Mouse (Mus musculus) kidney, embryonic 16.5 days (tissue): ENCODE results near the gene 4930402H24Rik. TPM values are rescaled to one million over a fixed set of nuclear protein-coding genes. Genes with fewer than 3 reads are reported as not detected.

Source experiments
- ATAC-seq: fragments of 200-750 bp; cut with Nextera tagmentation; 2 replicates; pipeline ENCODE4 v1.8.0; 2017; ENCODE audit warnings: moderate TSS enrichment; ENCODE audit not compliant: low FRiP score, low TSS enrichment
- H3K27ac ChIP-seq: fragments of 300-500 bp; sonication (generic); 2 replicates; pipeline ENCODE4 v1.5.1; 2014; ENCODE audit warnings: low read length
- H3K27me3 ChIP-seq: fragments of 300-500 bp; sonication (generic); 2 replicates; pipeline ENCODE4 v1.6.1; 2014; ENCODE audit warnings: low read length, control low read depth, mixed read lengths; ENCODE audit not compliant: insufficient read depth
- H3K36me3 ChIP-seq: fragments of 300-500 bp; sonication (generic); 2 replicates; pipeline ENCODE4 v1.6.1; 2014; ENCODE audit warnings: low read length, control low read depth, mixed read lengths; ENCODE audit not compliant: insufficient read depth
- H3K4me1 ChIP-seq: fragments of 300-500 bp; sonication (generic); 2 replicates; pipeline ENCODE4 v1.6.1; 2014; ENCODE audit warnings: low read length, control low read depth, mixed read lengths; ENCODE audit not compliant: insufficient read depth
- H3K4me2 ChIP-seq: fragments of 300-500 bp; sonication (generic); replicated peaks from 2 replicates; pipeline ENCODE4 v1.6.1; 2014; ENCODE audit warnings: low read depth, low read length
- H3K4me3 ChIP-seq: fragments of 300-500 bp; sonication (generic); 2 replicates; pipeline ENCODE4 v1.5.1; 2014; ENCODE audit warnings: mild to moderate bottlenecking, low read length
- H3K9ac ChIP-seq: fragments of 300-500 bp; sonication (generic); replicated peaks from 2 replicates; pipeline ENCODE4 v1.6.1; 2014; ENCODE audit warnings: low read length
- H3K9me3 ChIP-seq: fragments of 300-500 bp; sonication (generic); 2 replicates; pipeline ENCODE4 v1.6.1; 2016; ENCODE audit warnings: low read length, control low read depth
- WGBS: fragments of 180-500 bp; shearing (Covaris S2); extraction: QIAGEN DNeasy Blood & Tissue Kit; methylation state at CpG from one replicate; pipeline ENCODE4 v1.1.7; 2014; 5-methylcytosine and 5-hydroxymethylcytosine counted together
- polyA plus RNA-seq: library from polyadenylated mRNA; unstranded; fragments of >200 nt; fragmentation: Nextera tagmentation; extraction: Ambion mirVana; gene quantifications from 2 replicates; pipeline ENCODE4 v1.2.1, GENCODE M21; 2015

4930402H24Rik gene
- polyA plus RNA-seq, 1 experiment from 2014 or later = 35.8 TPM

GRCm38 (mm10) chr2:130730746-130731145, 175.5 kb downstream of the 4930402H24Rik start:
- no peak overlapping the region for H3K9ac ChIP-seq
- no peak overlapping the region for H3K4me2 ChIP-seq
- H3K36me3 ChIP-seq = peaks cover 56% of the 10 kb centered on the region
- H3K27ac ChIP-seq = no peak overlapping the region
- WGBS = 83% methylated on average over 9 of the region's 9 CpGs
- no peak overlapping the region for H3K4me3 ChIP-seq
- no peak for ATAC-seq
- no peaks in the 10 kb centered on the region for H3K4me1 ChIP-seq
- no peaks in the 10 kb centered on the region for H3K9me3 ChIP-seq
- H3K27me3 ChIP-seq = no peaks in the 10 kb centered on the region

GRCm38 (mm10) chr2:130728906-130729585, 177.2 kb downstream of the 4930402H24Rik start:
- H3K9me3 ChIP-seq = no peaks in the 10 kb centered on the region
- ATAC-seq = no peak
- no peak overlapping the region for H3K4me3 ChIP-seq
- no peak overlapping the region for H3K9ac ChIP-seq
- H3K4me2 ChIP-seq = no peak overlapping the region
- H3K4me1 ChIP-seq = no peaks in the 10 kb centered on the region
- H3K36me3 ChIP-seq = peaks cover 56% of the 10 kb centered on the region
- WGBS = 98% methylated on average over 2 of the region's 2 CpGs
- no peak overlapping the region for H3K27ac ChIP-seq
- no peaks in the 10 kb centered on the region for H3K27me3 ChIP-seq

GRCm38 (mm10) chr2:130727752-130728151, 178.5 kb downstream of the 4930402H24Rik start:
- peaks cover 60% of the 10 kb centered on the region for H3K36me3 ChIP-seq
- ATAC-seq = no peak
- H3K27me3 ChIP-seq = no peaks in the 10 kb centered on the region
- H3K4me2 ChIP-seq = no peak overlapping the region
- no peaks in the 10 kb centered on the region for H3K4me1 ChIP-seq
- WGBS = 81% methylated on average over 1 of the region's 1 CpGs
- no peaks in the 10 kb centered on the region for H3K9me3 ChIP-seq
- H3K4me3 ChIP-seq = no peak overlapping the region
- H3K27ac ChIP-seq = no peak overlapping the region
- H3K9ac ChIP-seq = no peak overlapping the region

- no peaks in the 10 kb centered on the region for H3K4me1 ChIP-seq
- H3K4me2 ChIP-seq = no peak overlapping the region
- no peaks in the 10 kb centered on the region for H3K9me3 ChIP-seq
- H3K9ac ChIP-seq = no peak overlapping the region
- 84% methylated on average over 4 of the region's 4 CpGs for WGBS
- no peaks in the 10 kb centered on the region for H3K27me3 ChIP-seq
- no peak overlapping the region for H3K4me3 ChIP-seq
- peaks cover 54% of the 10 kb centered on the region for H3K36me3 ChIP-seq
- ATAC-seq = no peak
- H3K27ac ChIP-seq = no peak overlapping the region
These were observed 181.8 kb downstream of the 4930402H24Rik start for GRCm38 (mm10) chr2:130724369-130724768.

GRCm38 (mm10) chr2:130717951-130718350, 188.3 kb downstream of the 4930402H24Rik start:
- no peaks in the 10 kb centered on the region for H3K9me3 ChIP-seq
- H3K27ac ChIP-seq = no peak overlapping the region
- H3K27me3 ChIP-seq = no peaks in the 10 kb centered on the region
- H3K9ac ChIP-seq = no peak overlapping the region
- WGBS = 68% methylated on average over 6 of the region's 6 CpGs
- no peaks in the 10 kb centered on the region for H3K4me1 ChIP-seq
- no peak overlapping the region for H3K4me2 ChIP-seq
- no peak for ATAC-seq
- no peak overlapping the region for H3K4me3 ChIP-seq
- H3K36me3 ChIP-seq = peaks cover 29% of the 10 kb centered on the region

- H3K27me3 ChIP-seq = no peaks in the 10 kb centered on the region
- H3K4me3 ChIP-seq = no peak overlapping the region
- no peak overlapping the region for H3K4me2 ChIP-seq
- WGBS = 60% methylated on average over 10 of the region's 10 CpGs
- no peak overlapping the region for H3K9ac ChIP-seq
- ATAC-seq = no peak
- H3K27ac ChIP-seq = no peak overlapping the region
- peaks cover 7% of the 10 kb centered on the region; the same call in 1 of the 2 replicates for H3K4me1 ChIP-seq
- H3K9me3 ChIP-seq = no peaks in the 10 kb centered on the region
- peaks cover 8% of the 10 kb centered on the region for H3K36me3 ChIP-seq
These were observed 199.1 kb downstream of the 4930402H24Rik start for GRCm38 (mm10) chr2:130707057-130707456.

- ATAC-seq = no peak
These were observed 199.6 kb downstream of the 4930402H24Rik start for GRCm38 (mm10) chr2:130706602-130707001.

GRCm38 (mm10) chr2:130705178-130705577, 201.0 kb downstream of the 4930402H24Rik start:
- Histone ChIP-seq H3K9me3 (no peaks in the 10 kb centered on the region), H3K9ac (no peak overlapping the region), H3K4me1 (peaks cover 7% of the 10 kb centered on the region; the same call in 1 of the 2 replicates), H3K36me3 (peaks cover 4% of the 10 kb centered on the region), H3K27ac (no peak overlapping the region), H3K4me3 (no peak overlapping the region), H3K4me2 (no peak overlapping the region), H3K27me3 (no peaks in the 10 kb centered on the region)
- WGBS = 72% methylated on average over 6 of the region's 6 CpGs
- no peak for ATAC-seq

More at GRCm38 (mm10) chr2:130706602-130707001, 199.6 kb downstream of the 4930402H24Rik start:
- Histone ChIP-seq H3K9me3 (no peaks in the 10 kb centered on the region), H3K4me2 (no peak overlapping the region), H3K4me3 (no peak overlapping the region), H3K27me3 (no peaks in the 10 kb centered on the region), H3K9ac (no peak overlapping the region), H3K27ac (no peak overlapping the region), H3K4me1 (peaks cover 7% of the 10 kb centered on the region; the same call in 1 of the 2 replicates), H3K36me3 (peaks cover 4% of the 10 kb centered on the region)
- WGBS = 61% methylated on average over 4 of the region's 4 CpGs

GRCm38 (mm10) chr2:130704040-130705001, 201.9 kb downstream of the 4930402H24Rik start:
- Histone ChIP-seq H3K9ac (no peak overlapping the region), H3K4me3 (no peak overlapping the region), H3K4me1 (peaks cover 7% of the 10 kb centered on the region; the same call in 1 of the 2 replicates), H3K4me2 (no peak overlapping the region), H3K27ac (no peak overlapping the region), H3K36me3 (peaks cover 4% of the 10 kb centered on the region), H3K9me3 (no peaks in the 10 kb centered on the region), H3K27me3 (no peaks in the 10 kb centered on the region)
- ATAC-seq = no peak; the same call in 1 of the 2 replicates
- 55% methylated on average over 9 of the region's 9 CpGs for WGBS
